Mouse (Mus musculus) layer of hippocampus, postnatal 14 days (tissue): ENCODE data around the gene Cdipt. TPM values are rescaled to one million over a fixed set of nuclear protein-coding genes. Genes with fewer than 3 reads are reported as not detected.

Experiments
- DNase-seq, 2 experiments: peaks; one replicate each; pipeline ENCODE4 v3.0.0; 2021 to 2022; ENCODE audit warnings: low spot score in 2 of 2, mixed read lengths in 1 of 2
- long read RNA-seq, 2 experiments: library from polyadenylated mRNA; stranded (forward); transcript quantifications; one replicate each; pipeline ENCODE4 v2.0.0; 2021
- total RNA-seq, 2 experiments: library from RNA; stranded (reverse); gene quantifications; 2 replicates each; pipeline ENCODE4 v1.2.3; 2021

Gene Cdipt
- 100 to 1,000 TPM; 159 to 165 TPM for total RNA-seq
- long read RNA-seq, experiment 1, transcript Cdipt-201 (6 exons, 1,974 nt): major isoform, 160 of 190 reads
- long read RNA-seq, experiment 1, partial matches to known transcripts: 15 of 190 reads
- long read RNA-seq, experiment 1, other reads (novel, unspliced or antisense): 7 of 190 reads
- long read RNA-seq, experiment 2, transcript Cdipt-201 (6 exons, 1,974 nt): major isoform, 191 of 247 reads
- long read RNA-seq, experiment 2, partial matches to known transcripts: 46 of 247 reads
- long read RNA-seq, experiment 2, other reads (novel, unspliced or antisense): 8 of 247 reads

GRCm38 (mm10) chr7:126975893-126975949 is at the start of gene Cdipt:
Cdipt (plus strand) TSS chr7:126975914.
- DNase-seq: no peak

DNA sequence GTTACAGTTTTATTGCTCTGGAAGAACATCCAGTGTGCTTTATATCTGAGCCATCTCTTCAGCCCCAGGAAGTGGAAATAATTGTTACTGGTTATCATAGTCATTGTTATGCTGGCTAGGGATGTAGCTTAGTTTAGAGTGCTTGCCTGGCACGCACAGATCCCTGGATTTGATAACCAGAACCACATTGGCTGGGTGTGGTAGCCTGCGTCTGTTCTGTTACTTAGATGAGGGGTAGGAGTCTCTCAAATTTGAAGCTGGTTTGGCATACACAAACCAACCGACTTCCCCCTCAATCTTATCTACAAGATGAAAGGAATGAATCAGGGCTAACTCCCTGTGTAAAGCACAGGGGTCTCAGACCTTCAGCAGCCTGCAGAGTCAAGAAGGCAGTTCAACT is 49.4 kb upstream of the Cdipt start:
- no peak for DNase-seq

- peak; percentile 88 to 91 for DNase-seq
These were observed 47.2 kb upstream of the Cdipt start, which contains the start of gene Kctd13 for GRCm38 (mm10) chr7:126928384-126929037. Kctd13 (plus strand) TSS chr7:126928879.

DNA sequence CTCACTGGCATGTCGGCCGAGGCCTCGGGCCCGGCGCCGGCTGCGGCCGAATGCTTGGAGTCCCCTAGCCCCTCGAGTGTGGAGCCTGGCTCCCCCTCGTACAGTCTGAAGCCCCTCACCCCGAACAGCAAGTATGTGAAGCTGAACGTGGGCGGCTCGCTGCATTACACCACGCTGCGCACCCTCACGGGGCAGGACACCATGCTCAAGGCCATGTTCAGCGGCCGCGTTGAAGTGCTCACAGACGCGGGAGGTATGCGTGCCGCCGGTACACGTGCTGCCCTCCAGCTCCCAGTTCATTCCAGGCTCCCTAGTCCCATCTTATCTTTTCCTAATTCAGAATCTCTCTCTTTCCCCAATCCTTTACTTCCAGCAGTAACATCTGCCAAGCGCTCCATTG is 46.7 kb upstream of the Cdipt start:
- DNase-seq: no peak

GRCm38 (mm10) chr7:126932652-126933051 is 43.1 kb upstream of the Cdipt start:
- DNase-seq: no peak

DNA sequence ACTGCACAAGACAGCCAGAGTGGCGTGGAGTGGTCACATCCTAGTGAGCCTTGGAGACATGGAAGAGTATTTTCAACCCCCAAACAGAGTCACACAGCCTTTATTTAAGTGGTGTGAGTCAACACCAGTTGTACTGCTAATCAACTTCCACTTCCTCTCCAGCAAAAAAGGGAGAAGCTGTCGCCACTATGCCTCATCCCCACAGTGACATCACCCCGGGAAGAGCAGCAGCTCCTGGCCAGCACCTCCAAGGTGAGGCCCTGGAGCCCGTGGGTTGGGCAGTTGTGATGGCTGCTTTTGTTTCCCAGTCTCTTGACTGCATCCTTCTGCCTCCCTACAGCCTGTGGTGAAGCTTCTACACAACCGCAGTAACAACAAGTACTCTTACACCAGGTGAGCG is 34.5 kb upstream of the Cdipt start:
- no peak for DNase-seq

DNA sequence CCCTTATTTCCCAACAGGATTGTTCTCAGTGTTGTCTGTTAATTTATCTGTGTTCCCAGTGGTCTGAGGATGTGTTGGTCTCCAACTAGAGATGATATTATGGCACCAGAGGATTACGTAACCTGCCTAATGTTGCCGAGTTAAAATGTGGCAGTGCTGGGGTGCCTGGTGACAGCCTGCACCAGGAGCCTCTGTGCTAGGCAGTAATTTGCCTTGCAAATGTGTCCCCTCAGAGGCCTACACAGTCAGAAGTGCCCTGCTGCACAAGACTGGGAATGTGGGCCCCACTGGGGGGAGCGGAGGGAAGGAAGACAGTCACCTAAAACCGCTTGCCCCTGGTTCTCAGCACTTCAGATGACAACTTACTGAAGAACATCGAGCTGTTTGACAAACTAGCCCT is 33.9 kb upstream of the Cdipt start:
- no peak for DNase-seq

GRCm38 (mm10) chr7:126946530-126946929 is 29.2 kb upstream of the Cdipt start:
- no peak for DNase-seq

DNA sequence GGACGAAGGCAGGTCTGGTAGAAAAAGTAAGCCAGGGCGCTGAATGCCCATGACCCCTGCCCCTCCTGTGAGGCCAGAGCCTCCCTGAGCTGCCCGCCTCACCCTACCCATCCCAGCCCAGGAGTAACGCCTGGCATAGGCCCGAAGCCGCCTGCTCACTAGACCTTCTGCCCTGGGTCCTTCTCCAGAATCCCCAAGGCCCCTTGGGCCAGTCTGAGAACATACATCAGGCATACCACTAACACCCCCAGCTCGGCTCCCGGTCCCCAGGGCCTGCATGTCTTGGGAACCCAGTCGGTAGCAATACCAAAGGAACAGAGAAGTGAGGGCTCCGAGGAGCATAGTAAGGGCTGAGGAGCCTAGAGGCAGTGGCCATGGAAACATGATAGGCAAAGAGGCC is 27.1 kb upstream of the Cdipt start:
- no peak for DNase-seq

GRCm38 (mm10) chr7:126949403-126949792 is 26.3 kb upstream of the Cdipt start, which contains the start of gene Asphd1:
Asphd1 (minus strand) TSS chr7:126949582.
- DNase-seq: peak in 1 of 2 experiments; percentile 62

DNA sequence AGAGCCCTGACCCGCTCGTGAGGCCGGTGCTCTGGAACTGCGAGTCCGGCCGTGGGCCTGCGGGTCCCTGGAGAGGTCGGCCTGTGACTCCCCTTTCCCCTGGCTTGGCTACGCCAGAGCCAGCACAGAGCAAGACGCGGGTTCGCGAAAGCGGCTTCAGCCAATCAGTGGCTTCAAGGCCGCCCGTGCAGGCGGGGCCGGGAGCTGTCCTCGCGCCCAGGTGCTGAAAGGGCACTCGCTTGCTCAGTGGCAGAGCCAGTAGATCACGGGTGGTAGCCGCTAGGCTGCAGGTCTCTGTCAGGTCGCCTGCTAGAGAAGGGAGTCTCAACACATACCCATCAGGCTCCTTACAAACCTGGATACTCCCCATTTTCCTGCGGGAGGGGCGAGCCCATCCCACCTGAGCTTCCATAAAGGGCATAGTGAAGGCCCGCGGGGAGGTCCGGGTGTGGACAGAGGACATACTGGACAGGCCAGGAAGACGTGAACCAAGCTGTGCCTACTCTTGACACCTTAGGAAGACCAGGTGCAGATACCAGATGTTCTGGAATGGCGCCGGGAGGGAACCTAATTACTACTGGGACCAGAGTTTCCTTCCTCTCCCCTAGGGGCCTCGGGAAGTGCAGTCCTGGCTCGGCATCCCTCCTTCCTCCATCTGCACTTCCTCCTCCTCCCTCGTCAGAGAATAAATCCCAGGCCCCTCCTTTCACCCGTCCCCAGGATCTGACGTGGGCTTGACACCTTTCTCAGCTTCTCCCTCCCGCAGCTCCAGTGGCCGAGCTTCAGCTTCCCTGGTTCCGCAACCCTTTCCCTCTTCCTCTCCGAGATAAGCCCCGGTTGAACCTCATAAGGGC is 25.7 kb upstream of the Cdipt start, which contains the start of gene Sez6l2:
Sez6l2 (plus strand) TSS at position 771 of the 854 bp plus-strand sequence.
- peak; percentile 80 to 83 for DNase-seq

- DNase-seq: no peak
These were observed 24.8 kb upstream of the Cdipt start for GRCm38 (mm10) chr7:126950647-126951615.

DNA sequence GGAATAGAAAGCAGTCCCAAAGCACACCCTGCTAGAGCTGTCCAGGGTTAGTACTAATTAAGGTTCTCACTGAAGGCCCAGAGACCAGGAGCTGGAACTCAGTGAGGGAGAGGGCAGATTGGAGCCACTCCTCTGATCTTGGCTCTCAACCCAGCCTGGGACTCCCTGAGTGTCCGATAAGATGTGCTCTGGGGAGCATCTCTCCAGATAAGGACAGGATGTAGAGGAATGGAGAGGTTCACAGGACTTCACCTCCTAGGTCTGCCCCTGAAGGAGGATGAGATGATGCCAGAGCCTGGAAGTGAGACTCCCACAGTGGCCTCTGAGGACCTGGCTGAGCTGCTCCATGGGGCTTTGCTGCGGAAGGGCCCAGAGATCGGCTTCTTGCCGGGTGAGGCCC is 24.0 kb upstream of the Cdipt start:
- DNase-seq: no peak

DNA sequence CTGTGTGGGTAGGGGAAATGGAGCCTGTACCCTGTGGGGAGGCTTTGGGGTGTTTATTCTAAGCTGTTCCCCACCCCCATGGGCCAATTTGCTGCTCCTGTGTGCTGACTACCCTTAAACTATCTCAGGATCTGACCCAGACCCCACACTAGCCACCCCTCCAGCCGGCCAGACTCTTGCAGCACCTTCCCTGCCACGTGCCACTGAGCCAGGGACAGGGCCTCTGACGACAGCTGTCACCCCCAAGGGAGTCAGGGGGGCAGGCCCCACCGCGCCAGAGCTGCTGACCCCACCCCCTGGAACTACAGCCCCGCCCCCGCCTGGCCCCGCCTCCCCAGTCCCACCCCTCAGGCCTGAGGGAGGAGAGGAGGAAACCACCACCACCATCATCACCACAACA is 23.1 kb upstream of the Cdipt start:
- no peak for DNase-seq

GRCm38 (mm10) chr7:126955125-126955524 is 20.6 kb upstream of the Cdipt start:
- DNase-seq: no peak

GRCm38 (mm10) chr7:126959780-126960179 is 15.9 kb upstream of the Cdipt start:
- no peak for DNase-seq

GRCm38 (mm10) chr7:126961095-126961494 is 14.6 kb upstream of the Cdipt start:
- DNase-seq: no peak

- no peak for DNase-seq
These were observed 13.7 kb upstream of the Cdipt start for GRCm38 (mm10) chr7:126961965-126962364.

DNA sequence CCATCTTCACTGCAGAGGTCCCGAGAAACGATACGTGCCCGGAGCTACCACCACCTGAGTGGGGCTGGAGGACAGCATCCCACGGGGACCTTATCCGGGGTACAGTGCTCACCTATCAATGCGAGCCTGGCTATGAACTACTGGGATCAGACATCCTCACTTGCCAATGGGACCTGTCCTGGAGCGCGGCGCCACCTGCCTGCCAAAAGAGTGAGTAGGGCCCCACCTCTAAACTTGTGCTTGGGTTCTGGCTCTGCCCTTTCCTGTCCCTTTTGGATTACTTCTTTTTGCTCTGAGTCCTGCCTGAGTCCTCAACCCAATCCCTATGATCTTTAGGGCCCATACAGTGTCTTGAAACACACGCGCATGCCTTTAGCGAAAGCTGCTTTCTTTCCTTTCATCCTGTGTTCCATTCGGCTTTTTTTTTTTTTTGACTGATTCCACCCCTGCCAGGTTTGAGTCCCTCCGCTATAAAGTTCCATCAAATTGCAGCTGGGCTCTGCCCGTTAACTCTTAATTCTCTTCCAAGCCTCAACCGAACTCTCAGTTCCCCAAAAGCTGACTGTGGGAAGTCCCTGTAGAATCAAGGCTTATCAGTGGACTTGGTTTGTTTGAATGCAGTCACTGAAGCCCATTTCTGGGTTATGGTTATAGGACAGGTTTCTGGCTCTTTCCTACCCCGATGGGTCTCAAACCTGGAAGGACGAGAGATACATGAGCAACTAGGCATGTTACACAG is 12.0 kb upstream of the Cdipt start:
- DNase-seq: no peak

GRCm38 (mm10) chr7:126965568-126965967 is 10.1 kb upstream of the Cdipt start:
- no peak for DNase-seq

- DNase-seq: no peak
These were observed 8.4 kb upstream of the Cdipt start for GRCm38 (mm10) chr7:126967361-126967760.
